Mouse (Mus musculus) embryonic fibroblast, embryonic 13.5 days (primary cell): ENCODE measurements around the gene Dynlrb1.

Experiments used
- CTCF ChIP-seq: IDR thresholded peaks from 2 replicates; pipeline ENCODE4 v1.5.1; 2011; ENCODE audit warnings: mild to moderate bottlenecking, control low read depth, low read length, moderate library complexity, borderline replicate concordance; ENCODE audit not compliant: insufficient read depth
- POLR2A ChIP-seq: IDR thresholded peaks from 2 replicates; pipeline ENCODE4 v1.6.1; 2011; ENCODE audit warnings: low read depth, mild to moderate bottlenecking, control low read depth, low read length, moderate library complexity

GRCm38 (mm10) chr2:155287456-155288250, 51.3 kb downstream of the Dynlrb1 start:
- no peak for TF ChIP-seq POLR2A
- TF ChIP-seq CTCF: no peak
